Comparison of ENCODE assay signal across 9 mouse cellular contexts in the genomic region with DNA sequence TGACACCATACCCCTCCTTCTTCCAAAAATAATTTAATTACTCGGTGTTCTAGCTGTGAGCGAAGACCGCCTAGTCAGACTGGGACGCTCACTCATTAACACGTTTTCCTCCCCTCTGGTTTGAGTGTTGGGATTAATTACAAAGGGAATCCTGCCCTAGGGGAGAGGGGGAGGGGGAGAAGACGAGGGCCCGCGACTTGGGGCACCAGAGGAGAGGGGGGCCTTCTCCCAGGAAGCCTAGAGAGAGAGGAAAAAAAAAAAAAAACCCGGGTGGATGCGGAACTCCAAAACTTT. TPM values are rescaled to one million over a fixed set of nuclear protein-coding genes. Genes with fewer than 3 reads are reported as not detected.
A peak's percentile ranks its signal among the peaks of the same experiment; 100 is the strongest.
DNase-seq lines count a peak whose midpoint lies in the region; ATAC-seq lines count a peak whose summit lies in the region.
"Had no signal": no experiment of that assay in that cellular context is flagged by ENCODE, and none has a peak within 500 bp of the region (broad histone marks: within the 10 kb centered on the region; RNA-seq: fewer than 3 reads in every experiment).

No protein-coding gene starts in this region.

- DNase-seq in kidney, postnatal 25 days: no peak
- no peak for DNase-seq in spleen, postnatal 10 days (ENCODE audit: low spot score in 2 of 2)
- DNase-seq in frontal cortex, adult 2 months (ENCODE audit: extremely low spot score in 1 of 2, low spot score in 1 of 2): no peak
- DNase-seq in yolk sac, embryonic 10.5 days (ENCODE audit: low spot score): no peak

- WGBS in kidney, embryonic 16.5 days: 7% methylated on average over 10 of the region's 10 CpGs
- WGBS in embryonic facial prominence, embryonic 12.5 days: 5% methylated on average over 10 of the region's 10 CpGs
- WGBS in hindbrain, embryonic 16.5 days: 4% methylated on average over 10 of the region's 10 CpGs
- 4% methylated on average over 10 of the region's 10 CpGs for WGBS in midbrain, embryonic 16.5 days

- peak overlapping the region; percentile 86 for H3K27ac ChIP-seq in kidney, embryonic 16.5 days (ENCODE audit: low read length)
- H3K27ac ChIP-seq in embryonic facial prominence, embryonic 12.5 days: peak overlapping the region; percentile 98
- H3K27ac ChIP-seq in hindbrain, embryonic 16.5 days (ENCODE audit: low read depth, low read length): peak overlapping the region; percentile 96
- H3K27ac ChIP-seq in midbrain, embryonic 16.5 days (ENCODE audit: low read length): peak overlapping the region; percentile 98

- ATAC-seq in kidney, embryonic 16.5 days (ENCODE audit: low FRiP score, low TSS enrichment): peak; percentile 53; the same call in 1 of the 2 replicates
- ATAC-seq in embryonic facial prominence, embryonic 12.5 days (ENCODE audit: insufficient number of reproducible peaks, insufficient read depth, low FRiP score, low TSS enrichment): no peak
- ATAC-seq in hindbrain, embryonic 16.5 days: no peak
- peak; percentile 26 for ATAC-seq in midbrain, embryonic 16.5 days

- peak overlapping the region; percentile 79 for H3K4me3 ChIP-seq in kidney, embryonic 16.5 days (ENCODE audit: low read length)
- H3K4me3 ChIP-seq in embryonic facial prominence, embryonic 12.5 days: peak overlapping the region; percentile 89
- H3K4me3 ChIP-seq in hindbrain, embryonic 16.5 days (ENCODE audit: low read length): peak overlapping the region; percentile 82
- peak overlapping the region; percentile 81 for H3K4me3 ChIP-seq in midbrain, embryonic 16.5 days (ENCODE audit: low read depth, low read length)

- no peaks in the 10 kb centered on the region for H3K36me3 ChIP-seq in kidney, embryonic 16.5 days (ENCODE audit: insufficient read depth, low read length)
- no peaks in the 10 kb centered on the region for H3K36me3 ChIP-seq in embryonic facial prominence, embryonic 12.5 days
- no peaks in the 10 kb centered on the region for H3K36me3 ChIP-seq in hindbrain, embryonic 16.5 days (ENCODE audit: control insufficient read depth, insufficient read depth, low read length)
- H3K36me3 ChIP-seq in midbrain, embryonic 16.5 days (ENCODE audit: control insufficient read depth, insufficient read depth, low read length): no peaks in the 10 kb centered on the region

- peaks cover 37% of the 10 kb centered on the region for H3K4me1 ChIP-seq in kidney, embryonic 16.5 days (ENCODE audit: insufficient read depth, low read length)
- H3K4me1 ChIP-seq in embryonic facial prominence, embryonic 12.5 days: peaks cover 37% of the 10 kb centered on the region
- peaks cover 42% of the 10 kb centered on the region for H3K4me1 ChIP-seq in hindbrain, embryonic 16.5 days (ENCODE audit: control insufficient read depth, insufficient read depth, low read depth, low read length)
- H3K4me1 ChIP-seq in midbrain, embryonic 16.5 days (ENCODE audit: control insufficient read depth, insufficient read depth, low read length): peaks cover 35% of the 10 kb centered on the region

- H3K4me2 ChIP-seq in kidney, embryonic 16.5 days (replicated peaks; ENCODE audit: low read depth, low read length): peak overlapping the region; percentile 77
- H3K4me2 ChIP-seq in embryonic facial prominence, embryonic 12.5 days (replicated peaks): peak overlapping the region; percentile 62
- peak overlapping the region; percentile 70 for H3K4me2 ChIP-seq in hindbrain, embryonic 16.5 days (ENCODE audit: low read length)
- H3K4me2 ChIP-seq in midbrain, embryonic 16.5 days (ENCODE audit: low read length): peak overlapping the region; percentile 72

- peak overlapping the region; percentile 91 for H3K9ac ChIP-seq in kidney, embryonic 16.5 days (replicated peaks; ENCODE audit: low read length)
- peak overlapping the region; percentile 95; the same call in 1 of the 2 replicates for H3K9ac ChIP-seq in embryonic facial prominence, embryonic 12.5 days
- H3K9ac ChIP-seq in hindbrain, embryonic 16.5 days (ENCODE audit: low read depth, low read length): peak overlapping the region; percentile 93
- H3K9ac ChIP-seq in midbrain, embryonic 16.5 days (ENCODE audit: low read depth, low read length): peak overlapping the region; percentile 95

- no peaks in the 10 kb centered on the region for H3K9me3 ChIP-seq in kidney, embryonic 16.5 days (ENCODE audit: low read length)
- no peaks in the 10 kb centered on the region for H3K9me3 ChIP-seq in embryonic facial prominence, embryonic 12.5 days
- no peaks in the 10 kb centered on the region for H3K9me3 ChIP-seq in hindbrain, embryonic 16.5 days (ENCODE audit: control insufficient read depth, low read length)
- H3K9me3 ChIP-seq in midbrain, embryonic 16.5 days (replicated peaks; ENCODE audit: control insufficient read depth, low read length, poor library complexity, severe bottlenecking): no peaks in the 10 kb centered on the region

- no peaks in the 10 kb centered on the region for H3K27me3 ChIP-seq in kidney, embryonic 16.5 days (ENCODE audit: insufficient read depth, low read length)
- H3K27me3 ChIP-seq in embryonic facial prominence, embryonic 12.5 days: no peaks in the 10 kb centered on the region
- H3K27me3 ChIP-seq in hindbrain, embryonic 16.5 days (replicated peaks; ENCODE audit: control insufficient read depth, insufficient read depth, low read length): no peaks in the 10 kb centered on the region
- H3K27me3 ChIP-seq in midbrain, embryonic 16.5 days (ENCODE audit: control insufficient read depth, insufficient read depth, low read depth, low read length): no peaks in the 10 kb centered on the region
- H3K27me3 ChIP-seq: Patski had no signal

RNA-seq across cellular contexts. Expression of gene Vangl2, which starts 0.5 kb away (rescaled TPM):
- 14.6 and 19.0 TPM in 2 replicates for polyA plus RNA-seq in kidney, embryonic 16.5 days (2015; fragmentation: Nextera tagmentation; extraction: Ambion mirVana)
- polyA plus RNA-seq in embryonic facial prominence, embryonic 12.5 days (2016; fragmentation: Nextera tagmentation; extraction: Ambion mirVana): 24.7 and 25.6 TPM in 2 replicates
- 39.9 and 50.1 TPM in 2 replicates for polyA plus RNA-seq in hindbrain, embryonic 16.5 days (2015; fragmentation: Nextera tagmentation; extraction: Ambion mirVana)
- 43.7 and 44.0 TPM in 2 replicates for polyA plus RNA-seq in midbrain, embryonic 16.5 days (2015; fragmentation: Nextera tagmentation; extraction: Ambion mirVana)
- 11.5 and 13.4 TPM in 2 replicates for polyA plus RNA-seq in frontal cortex, adult 2 months (2012; rRNA removed)

RNA-seq across cellular contexts. Expression of gene Nhlh1, which starts 29.6 kb away (rescaled TPM):
- polyA plus RNA-seq in kidney, embryonic 16.5 days (2015; fragmentation: Nextera tagmentation; extraction: Ambion mirVana): not detected in 2 replicates
- 3.9 and 4.1 TPM in 2 replicates for polyA plus RNA-seq in embryonic facial prominence, embryonic 12.5 days (2016; fragmentation: Nextera tagmentation; extraction: Ambion mirVana)
- polyA plus RNA-seq in hindbrain, embryonic 16.5 days (2015; fragmentation: Nextera tagmentation; extraction: Ambion mirVana): 2.6 and 3.2 TPM in 2 replicates
- 0.45 and 1.2 TPM in 2 replicates for polyA plus RNA-seq in midbrain, embryonic 16.5 days (2015; fragmentation: Nextera tagmentation; extraction: Ambion mirVana)
- 0.30 and 0.50 TPM in 2 replicates for polyA plus RNA-seq in frontal cortex, adult 2 months (2012; rRNA removed)
- polyA plus RNA-seq: Patski had no signal

RNA-seq across cellular contexts. Expression of gene Copa, which starts 54.6 kb away (rescaled TPM):
- 260 and 264 TPM in 2 replicates for polyA plus RNA-seq in kidney, embryonic 16.5 days (2015; fragmentation: Nextera tagmentation; extraction: Ambion mirVana)
- polyA plus RNA-seq in embryonic facial prominence, embryonic 12.5 days (2016; fragmentation: Nextera tagmentation; extraction: Ambion mirVana): 231 and 236 TPM in 2 replicates
- polyA plus RNA-seq in hindbrain, embryonic 16.5 days (2015; fragmentation: Nextera tagmentation; extraction: Ambion mirVana): 181 and 214 TPM in 2 replicates
- polyA plus RNA-seq in midbrain, embryonic 16.5 days (2015; fragmentation: Nextera tagmentation; extraction: Ambion mirVana): 209 and 222 TPM in 2 replicates
- 114 and 122 TPM in 2 replicates for polyA plus RNA-seq in frontal cortex, adult 2 months (2012; rRNA removed)

RNA-seq across cellular contexts. Expression of gene Ncstn, which starts 54.8 kb away (rescaled TPM):
- 160 and 164 TPM in 2 replicates for polyA plus RNA-seq in kidney, embryonic 16.5 days (2015; fragmentation: Nextera tagmentation; extraction: Ambion mirVana)
- polyA plus RNA-seq in embryonic facial prominence, embryonic 12.5 days (2016; fragmentation: Nextera tagmentation; extraction: Ambion mirVana): 106 and 107 TPM in 2 replicates
- 110 and 121 TPM in 2 replicates for polyA plus RNA-seq in hindbrain, embryonic 16.5 days (2015; fragmentation: Nextera tagmentation; extraction: Ambion mirVana)
- polyA plus RNA-seq in midbrain, embryonic 16.5 days (2015; fragmentation: Nextera tagmentation; extraction: Ambion mirVana): 105 and 107 TPM in 2 replicates
- polyA plus RNA-seq in frontal cortex, adult 2 months (2012; rRNA removed): 82.6 and 88.1 TPM in 2 replicates

Comparison
In these comparisons a context has a peak if more than half of its experiments do, and no peak if none do; other contexts are left out.
1. ATAC-seq: peak in kidney, embryonic 16.5 days (single experiment) and midbrain, embryonic 16.5 days (single experiment); none in embryonic facial prominence, embryonic 12.5 days (single experiment) and hindbrain, embryonic 16.5 days (single experiment).
2. Peak in every context shown above with its lines, with median percentiles within 50 percentile points of each other: H3K27ac ChIP-seq, H3K4me2 ChIP-seq, H3K4me3 ChIP-seq and H3K9ac ChIP-seq.